Comparison of ENCODE assay signal across 9 mouse cellular contexts in the genomic region with DNA sequence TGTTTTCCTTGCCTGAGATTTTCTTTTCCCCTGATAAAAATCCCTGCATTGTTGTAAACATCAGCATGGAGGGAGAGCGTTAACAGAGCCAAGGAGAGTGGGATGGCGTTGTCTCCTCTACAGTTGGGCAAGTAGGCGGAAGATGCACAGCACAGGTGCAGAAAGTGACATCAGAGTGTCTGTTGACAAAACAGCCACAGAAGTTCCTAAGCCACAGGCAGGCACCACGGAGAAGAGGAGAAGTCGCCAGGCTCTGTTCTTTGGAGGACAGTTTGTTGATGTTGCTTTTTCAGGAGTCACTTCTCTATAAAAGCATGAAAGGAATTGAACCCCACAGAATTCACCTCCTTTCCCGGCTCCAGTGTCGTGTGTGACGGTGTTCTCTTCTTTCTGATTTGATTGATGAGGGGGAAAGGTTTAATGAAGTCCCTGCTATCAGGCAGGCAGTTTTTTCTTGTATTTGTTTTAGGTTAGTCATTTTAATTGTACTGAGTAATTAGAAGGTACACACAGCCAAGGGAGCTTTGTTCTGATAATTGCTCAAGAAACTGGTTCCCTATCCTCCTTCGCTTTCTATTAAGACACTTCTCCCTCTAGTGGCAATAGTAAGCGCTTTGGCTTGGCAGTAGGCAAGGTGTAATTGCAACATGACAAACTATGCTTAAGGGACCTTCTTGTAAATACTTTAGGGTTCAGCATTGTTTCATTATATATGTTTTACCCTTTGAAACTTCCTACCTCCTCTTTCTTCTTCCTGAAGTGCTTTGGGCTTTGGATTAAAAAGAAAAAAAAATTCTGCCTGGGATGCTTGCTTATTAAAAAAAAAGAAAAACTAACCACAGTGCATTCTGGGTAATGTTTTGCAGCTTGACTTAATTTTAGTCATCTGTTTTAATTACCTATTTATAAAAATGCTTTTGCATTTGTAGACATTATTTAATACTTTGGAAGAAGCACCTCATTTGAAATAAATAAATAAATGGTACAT.
DNase-seq lines count a peak whose midpoint lies in the region; ATAC-seq and TF ChIP-seq lines count a peak whose summit lies in the region.
"Had no signal": no experiment of that assay in that cellular context is flagged by ENCODE, and none has a peak within 500 bp of the region (broad histone marks: within the 10 kb centered on the region; RNA-seq: fewer than 3 reads in every experiment).

No protein-coding gene starts in this region.

- ATAC-seq in forebrain, embryonic 16.5 days: peak; percentile 59; the same call in 1 of the 2 replicates

- peaks cover 14% of the 10 kb centered on the region for H3K4me1 ChIP-seq in forebrain, embryonic 16.5 days (replicated peaks; ENCODE audit: control insufficient read depth, insufficient read depth, low read length)

- intact Hi-C loops in left cerebral cortex, adult 2 months (cut with DNase I): no loop called here
- intact Hi-C loops in left cerebral cortex, postnatal 10 days (cut with DNase I): no loop called here

- no peak overlapping the region for H3K4me2 ChIP-seq in forebrain, embryonic 16.5 days (ENCODE audit: low read length)
- H3K4me2 ChIP-seq: liver, embryonic 15.5 days had no signal

- H3K9ac ChIP-seq in forebrain, embryonic 16.5 days (replicated peaks; ENCODE audit: low read depth, low read length): no peak overlapping the region
- H3K9ac ChIP-seq: liver, embryonic 15.5 days had no signal

- DNase-seq in left cerebral cortex, adult 2 months (ENCODE audit: extremely low spot score in 1 of 2, low spot score in 2 of 2): no peak
- DNase-seq in left cerebral cortex, postnatal 10 days (ENCODE audit: extremely low spot score in 1 of 2, low spot score in 2 of 2): no peak
- DNase-seq in NIH3T3 (ENCODE audit: low read depth): peak; percentile 57
- DNase-seq in retina, embryonic 14.5 days (ENCODE audit: low spot score): peak; percentile 74
- DNase-seq in left cerebral cortex, adult 8-10 months (ENCODE audit: low spot score in 2 of 2): no peak
- DNase-seq in testis, postnatal 10 days (ENCODE audit: low spot score): no peak
- DNase-seq in frontal cortex, postnatal 10 days (ENCODE audit: low spot score in 2 of 2): no peak

- no peaks in the 10 kb centered on the region for H3K27me3 ChIP-seq in forebrain, embryonic 16.5 days (replicated peaks; ENCODE audit: control insufficient read depth, insufficient read depth, low read length)
- H3K27me3 ChIP-seq: liver, embryonic 15.5 days had no signal

- no peak overlapping the region for H3K4me3 ChIP-seq in left cerebral cortex, adult 2 months
- H3K4me3 ChIP-seq in forebrain, embryonic 16.5 days (replicated peaks; ENCODE audit: low read length): no peak overlapping the region
- H3K4me3 ChIP-seq: liver, embryonic 15.5 days had no signal

- peak; percentile 61 for TF ChIP-seq CTCF in left cerebral cortex, adult 2 months (IDR thresholded peaks at IDR 0.05)

- no peaks in the 10 kb centered on the region for H3K36me3 ChIP-seq in forebrain, embryonic 16.5 days (ENCODE audit: control insufficient read depth, insufficient read depth)

- 19% methylated on average over 10 of the region's 10 CpGs for WGBS in forebrain, embryonic 16.5 days

- H3K27ac ChIP-seq in left cerebral cortex, adult 2 months: no peak overlapping the region
- no peak overlapping the region for H3K27ac ChIP-seq in forebrain, embryonic 16.5 days (ENCODE audit: low read length)
- H3K27ac ChIP-seq: liver, embryonic 15.5 days had no signal

- no peaks in the 10 kb centered on the region for H3K9me3 ChIP-seq in forebrain, embryonic 16.5 days (ENCODE audit: control insufficient read depth, low read length)
- H3K9me3 ChIP-seq: liver, embryonic 15.5 days had no signal

Comparison
In these comparisons a context has a peak if more than half of its experiments do, and no peak if none do; other contexts are left out.
1. DNase-seq: peak in NIH3T3 (single experiment) and retina, embryonic 14.5 days (single experiment); none in left cerebral cortex, adult 2 months (0 of 2), left cerebral cortex, postnatal 10 days (0 of 2), left cerebral cortex, adult 8-10 months (0 of 2), testis, postnatal 10 days (single experiment) and frontal cortex, postnatal 10 days (0 of 2).